Mouse (Mus musculus) left cerebral cortex, postnatal 36 days (tissue): ENCODE measurements at regions not wholly inside any gene's neighbourhood (a gene's known extent, or its start where the extent isn't known, plus 50 kb on each side); places are given as distances from the start of the nearest gene placed in this dataset.

Experiments used
- DNase-seq, 2 experiments: peaks; one replicate each; pipeline ENCODE4 v3.0.0; 2021 to 2022; ENCODE audit warnings: low spot score in 2 of 2, mixed read lengths in 1 of 2
- intact Hi-C: fragments of 180-260 bp; cut with DNase I; formaldehyde crosslinking; loops from one replicate; pipeline ENCODE4 v1.15.1; 2025

GRCm38 (mm10) chr2:9754153-9754552 lies 126.9 kb upstream of the 4930412O13Rik start:
- intact Hi-C loops, result no loop called here
- DNase-seq, result no peak

GRCm38 (mm10) chr2:9757770-9758420 lies 123.2 kb upstream of the 4930412O13Rik start:
- DNase-seq, result no peak
- intact Hi-C loops, result no loop called here

GRCm38 (mm10) chr2:9758983-9759382 lies 122.1 kb upstream of the 4930412O13Rik start:
- intact Hi-C loops, result no loop called here
- no peak for DNase-seq

GRCm38 (mm10) chr2:9759389-9760104 lies 121.5 kb upstream of the 4930412O13Rik start:
- intact Hi-C loops, result no loop called here
- no peak for DNase-seq

- intact Hi-C loops, result no loop called here
- DNase-seq, result no peak
Observed at GRCm38 (mm10) chr2:9780159-9780558, 100.9 kb upstream of the 4930412O13Rik start.

- DNase-seq, result no peak
- intact Hi-C loops, result no loop called here
Observed at GRCm38 (mm10) chr2:9782698-9783097, 98.4 kb upstream of the 4930412O13Rik start.

- intact Hi-C loops, result no loop called here
- DNase-seq, result no peak
Observed at GRCm38 (mm10) chr2:9791970-9792369, 89.1 kb upstream of the 4930412O13Rik start.

GRCm38 (mm10) chr2:9792381-9792780 lies 88.7 kb upstream of the 4930412O13Rik start:
- DNase-seq, result no peak
- intact Hi-C loops, result no loop called here

- DNase-seq, result no peak
Observed at GRCm38 (mm10) chr2:9795401-9795800, 85.7 kb upstream of the 4930412O13Rik start.

GRCm38 (mm10) chr2:9801484-9801883 lies 79.6 kb upstream of the 4930412O13Rik start:
- intact Hi-C loops, result no loop called here
- DNase-seq, result no peak

More at GRCm38 (mm10) chr2:9795401-9795800, 85.7 kb upstream of the 4930412O13Rik start:
- intact Hi-C loops, result no loop called here

- DNase-seq, result no peak
- intact Hi-C loops, result no loop called here
Observed at GRCm38 (mm10) chr2:9804306-9804705, 76.7 kb upstream of the 4930412O13Rik start.

GRCm38 (mm10) chr2:9805590-9805989 lies 75.5 kb upstream of the 4930412O13Rik start:
- no peak for DNase-seq
- intact Hi-C loops, result no loop called here
